In the genomic region with DNA sequence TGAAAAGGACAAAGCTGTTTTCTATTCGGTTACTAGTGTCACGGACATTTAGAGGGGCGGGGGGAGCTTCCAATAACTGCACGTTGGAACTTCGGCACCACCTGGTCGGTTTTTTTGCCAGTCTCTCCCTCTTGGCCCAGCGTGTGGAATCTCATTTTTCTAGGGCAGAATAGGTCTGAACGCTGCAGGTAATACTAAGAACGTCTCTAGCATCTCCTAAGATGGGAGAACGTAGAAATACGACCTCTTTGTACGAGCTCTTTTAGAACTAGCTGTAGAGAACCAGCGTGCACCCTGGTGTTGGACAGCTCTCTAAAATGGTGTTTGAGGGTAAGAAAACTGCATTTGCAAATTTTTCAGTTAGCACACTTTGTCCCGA, we compare ENCODE assay signal across 8 mouse cellular contexts. TPM values are rescaled to one million over a fixed set of nuclear protein-coding genes. Genes with fewer than 3 reads are reported as not detected.
A peak's percentile ranks its signal among the peaks of the same experiment; 100 is the strongest.
DNase-seq lines count a peak whose midpoint lies in the region; ATAC-seq and TF ChIP-seq lines count a peak whose summit lies in the region.

No protein-coding gene starts in this region.

- ATAC-seq in heart, embryonic 12.5 days (ENCODE audit: insufficient number of reproducible peaks, low FRiP score), result no peak
- no peak; the same call in 1 of the 2 replicates for ATAC-seq in forebrain, embryonic 14.5 days
- no peak for ATAC-seq in liver, embryonic 13.5 days (ENCODE audit: low read depth)

- peaks cover 6% of the 10 kb centered on the region for H3K4me1 ChIP-seq in heart, embryonic 12.5 days (replicated peaks)
- no peaks in the 10 kb centered on the region for H3K4me1 ChIP-seq in ES-Bruce4 (ENCODE audit: control insufficient read depth, insufficient read depth, low read length)
- H3K4me1 ChIP-seq in forebrain, embryonic 14.5 days (ENCODE audit: control insufficient read depth, insufficient read depth, low read length), result peaks cover 9% of the 10 kb centered on the region
- H3K4me1 ChIP-seq in liver, embryonic 13.5 days (replicated peaks), result peaks cover 41% of the 10 kb centered on the region

- H3K9ac ChIP-seq in heart, embryonic 12.5 days, result peak overlapping the region; percentile 99
- peak overlapping the region; percentile 83 for H3K9ac ChIP-seq in ES-Bruce4 (ENCODE audit: low read depth, poor library complexity, severe bottlenecking)
- peak overlapping the region; percentile 88 for H3K9ac ChIP-seq in forebrain, embryonic 14.5 days (ENCODE audit: low read length)
- H3K9ac ChIP-seq in liver, embryonic 13.5 days, result peak overlapping the region; percentile 100

- no peak for TF ChIP-seq CTCF in ES-Bruce4 (IDR thresholded peaks at IDR 0.05; ENCODE audit: low read depth, low read length)

- intact Hi-C loops in heart, postnatal 36 days (cut with DNase I), result loop anchor here (2.0 to 5.0 kb wide), 2 partner anchors 82 to 101 kb away; no protein-coding TSS in a partner anchor
- intact Hi-C loops in left cerebral cortex, postnatal 36 days (cut with DNase I), result no loop called here

- under 1% methylated on average over 14 of the region's 14 CpGs for WGBS in heart, embryonic 12.5 days
- 0% methylated on average over 14 of the region's 14 CpGs for WGBS in forebrain, embryonic 14.5 days
- WGBS in liver, embryonic 13.5 days (ENCODE audit: insufficient replicate concordance), result under 1% methylated on average over 14 of the region's 14 CpGs

- H3K27ac ChIP-seq in heart, embryonic 12.5 days (ENCODE audit: poor library complexity, severe bottlenecking), result peak overlapping the region; percentile 99
- peak overlapping the region; percentile 63; the same call in 1 of the 2 replicates for H3K27ac ChIP-seq in ES-Bruce4 (ENCODE audit: insufficient read depth, low read length)
- H3K27ac ChIP-seq in forebrain, embryonic 14.5 days (ENCODE audit: low read depth, low read length), result peak overlapping the region; percentile 95
- H3K27ac ChIP-seq in liver, embryonic 13.5 days, result peak overlapping the region; percentile 98

- no peak for TF ChIP-seq POLR2A in ES-Bruce4 (IDR thresholded peaks at IDR 0.05; ENCODE audit: insufficient read depth, low read length)

- H3K9me3 ChIP-seq in heart, embryonic 12.5 days (replicated peaks), result no peaks in the 10 kb centered on the region
- H3K9me3 ChIP-seq in ES-Bruce4 (replicated peaks; ENCODE audit: control insufficient read depth, insufficient read depth, low read length, poor library complexity, severe bottlenecking), result no peaks in the 10 kb centered on the region
- H3K9me3 ChIP-seq in forebrain, embryonic 14.5 days (replicated peaks; ENCODE audit: control insufficient read depth, low read length), result no peaks in the 10 kb centered on the region
- H3K9me3 ChIP-seq in liver, embryonic 13.5 days (replicated peaks), result no peaks in the 10 kb centered on the region

- H3K4me3 ChIP-seq in heart, embryonic 12.5 days, result peak overlapping the region; percentile 98
- H3K4me3 ChIP-seq in ES-Bruce4 (ENCODE audit: low read depth, low read length), result peak overlapping the region; percentile 79
- H3K4me3 ChIP-seq in forebrain, embryonic 14.5 days (ENCODE audit: low read depth, low read length), result peak overlapping the region; percentile 88
- H3K4me3 ChIP-seq in liver, embryonic 13.5 days (replicated peaks), result peak overlapping the region; percentile 99

- peaks cover 4% of the 10 kb centered on the region for H3K36me3 ChIP-seq in heart, embryonic 12.5 days
- H3K36me3 ChIP-seq in ES-Bruce4 (ENCODE audit: control insufficient read depth, insufficient read depth, low read length, poor library complexity, severe bottlenecking), result peaks cover 14% of the 10 kb centered on the region
- H3K36me3 ChIP-seq in forebrain, embryonic 14.5 days (ENCODE audit: control insufficient read depth, insufficient read depth, low read length), result peaks cover 3% of the 10 kb centered on the region; the same call in 1 of the 2 replicates
- peaks cover 27% of the 10 kb centered on the region for H3K36me3 ChIP-seq in liver, embryonic 13.5 days

- H3K27me3 ChIP-seq in heart, embryonic 12.5 days (replicated peaks), result no peaks in the 10 kb centered on the region
- H3K27me3 ChIP-seq in ES-Bruce4 (ENCODE audit: control insufficient read depth, insufficient read depth, low read length, poor library complexity, severe bottlenecking), result no peaks in the 10 kb centered on the region
- no peaks in the 10 kb centered on the region for H3K27me3 ChIP-seq in forebrain, embryonic 14.5 days (replicated peaks; ENCODE audit: control insufficient read depth, insufficient read depth, low read length)
- no peaks in the 10 kb centered on the region for H3K27me3 ChIP-seq in liver, embryonic 13.5 days

- DNase-seq in heart, postnatal 36 days, result no peak
- peak; percentile 47 for DNase-seq in forebrain, embryonic 14.5 days (ENCODE audit: low spot score)
- DNase-seq in liver, embryonic 13.5 days, result no peak
- no peak for DNase-seq in left cerebral cortex, postnatal 36 days (ENCODE audit: low spot score in 2 of 2)
- no peak for DNase-seq in cerebellum, adult 18-20 months
- DNase-seq in left cerebral cortex, adult 8-10 months (ENCODE audit: low spot score in 2 of 2), result no peak

- no peak for TF ChIP-seq EP300 in ES-Bruce4 (IDR thresholded peaks at IDR 0.05; ENCODE audit: insufficient read depth, low read depth, low read length)

- H3K4me2 ChIP-seq in heart, embryonic 12.5 days, result peak overlapping the region; percentile 89
- H3K4me2 ChIP-seq in forebrain, embryonic 14.5 days (ENCODE audit: low read length), result peak overlapping the region; percentile 68
- peak overlapping the region; percentile 72 for H3K4me2 ChIP-seq in liver, embryonic 13.5 days

RNA-seq across cellular contexts. Expression of gene Tfrc, which starts 0.7 kb away (rescaled TPM):
- 52.5 and 58.2 TPM in 2 replicates for polyA plus RNA-seq in heart, embryonic 12.5 days (2016; fragmentation: Nextera tagmentation; extraction: Ambion mirVana)
- 100 to 1,000 TPM in 1 of 2 experiments, 10 to 100 TPM in 1; 55.9 to 114 TPM for total RNA-seq in heart, postnatal 36 days (2021)
- 118 and 141 TPM in 2 replicates for polyA plus RNA-seq in ES-Bruce4 (2011; ENCODE audit: insufficient read depth, insufficient read length, low read depth, missing spikeins)
- polyA plus RNA-seq in forebrain, embryonic 14.5 days (2014; fragmentation: Nextera tagmentation; extraction: Ambion mirVana), result 43.9 and 56.0 TPM in 2 replicates
- 262 and 322 TPM in 2 replicates for polyA plus RNA-seq in liver, embryonic 13.5 days (2015; fragmentation: Nextera tagmentation; extraction: Ambion mirVana)
- 10 to 100 TPM; 78.8 to 81.9 TPM for total RNA-seq in left cerebral cortex, postnatal 36 days (2021)
- 10 to 100 TPM; 70.9 to 85.1 (median 81.6) TPM for total RNA-seq in left cerebral cortex, adult 8-10 months (2022)

RNA-seq across cellular contexts. Expression of gene Tnk2, which starts 34.3 kb away (rescaled TPM):
- 6.7 and 8.4 TPM in 2 replicates for polyA plus RNA-seq in heart, embryonic 12.5 days (2016; fragmentation: Nextera tagmentation; extraction: Ambion mirVana)
- total RNA-seq in heart, postnatal 36 days (2021), result 10 to 100 TPM; 18.0 to 19.8 TPM
- 37.6 and 42.4 TPM in 2 replicates for polyA plus RNA-seq in ES-Bruce4 (2011; ENCODE audit: insufficient read depth, insufficient read length, low read depth, missing spikeins)
- 11.2 and 13.1 TPM in 2 replicates for polyA plus RNA-seq in forebrain, embryonic 14.5 days (2014; fragmentation: Nextera tagmentation; extraction: Ambion mirVana)
- 4.2 and 4.9 TPM in 2 replicates for polyA plus RNA-seq in liver, embryonic 13.5 days (2015; fragmentation: Nextera tagmentation; extraction: Ambion mirVana)
- total RNA-seq in left cerebral cortex, postnatal 36 days (2021), result 100 to 1,000 TPM; 197 to 205 TPM
- 100 to 1,000 TPM; 243 to 266 (median 252) TPM for total RNA-seq in left cerebral cortex, adult 8-10 months (2022)
